Mouse (Mus musculus): ENCODE results near the gene Car7.

- TF ChIP-seq CTCF (IDR thresholded peaks at IDR 0.05; ENCODE audit: low read depth) (no peak), EP300 (optimal IDR thresholded peaks at IDR 0.05) (no peak)
These were observed 50.0 kb downstream of the Car7 start for GRCm38 (mm10) chr8:104584522-104584921.
